ENCODE assay signal across 8 mouse cellular contexts in genomic region chr11:75588285-75588941, GRCm38 (mm10). TPM values are rescaled to one million over a fixed set of nuclear protein-coding genes. Genes with fewer than 3 reads are reported as not detected.
DNase-seq lines count a peak whose midpoint lies in the region; ATAC-seq and TF ChIP-seq lines count a peak whose summit lies in the region.

No protein-coding gene starts in this region.

- peak overlapping the region; percentile 95 for H3K9ac ChIP-seq in heart, embryonic 12.5 days
- H3K9ac ChIP-seq in forebrain, postnatal 0 days, result peak overlapping the region; percentile 93
- H3K9ac ChIP-seq in liver, embryonic 11.5 days (ENCODE audit: low read depth, low read length), result peak overlapping the region; percentile 85

- H3K4me2 ChIP-seq in heart, embryonic 12.5 days, result peak overlapping the region; percentile 86
- peak overlapping the region; percentile 75 for H3K4me2 ChIP-seq in forebrain, postnatal 0 days (ENCODE audit: low read depth)
- peak overlapping the region; percentile 96 for H3K4me2 ChIP-seq in liver, embryonic 11.5 days

- no peaks in the 10 kb centered on the region for H3K9me3 ChIP-seq in heart, embryonic 12.5 days (replicated peaks)
- no peaks in the 10 kb centered on the region for H3K9me3 ChIP-seq in forebrain, postnatal 0 days (ENCODE audit: low read length)
- no peaks in the 10 kb centered on the region for H3K9me3 ChIP-seq in liver, embryonic 11.5 days (ENCODE audit: control insufficient read depth, low read length)

- H3K4me1 ChIP-seq in heart, embryonic 12.5 days (replicated peaks), result peaks cover 23% of the 10 kb centered on the region
- H3K4me1 ChIP-seq in forebrain, postnatal 0 days (ENCODE audit: insufficient read depth), result peaks cover 12% of the 10 kb centered on the region
- H3K4me1 ChIP-seq in liver, embryonic 11.5 days (replicated peaks; ENCODE audit: control insufficient read depth, insufficient read depth, low read length), result peaks cover 13% of the 10 kb centered on the region

- H3K36me3 ChIP-seq in heart, embryonic 12.5 days, result peaks cover 23% of the 10 kb centered on the region
- H3K36me3 ChIP-seq in forebrain, postnatal 0 days (ENCODE audit: insufficient read depth), result peaks cover 7% of the 10 kb centered on the region
- peaks cover 16% of the 10 kb centered on the region for H3K36me3 ChIP-seq in liver, embryonic 11.5 days (ENCODE audit: control insufficient read depth, insufficient read depth, low read length)

- peak overlapping the region; percentile 89 for H3K27ac ChIP-seq in heart, embryonic 12.5 days (ENCODE audit: poor library complexity, severe bottlenecking)
- peak overlapping the region; percentile 89 for H3K27ac ChIP-seq in forebrain, postnatal 0 days (ENCODE audit: low read depth, low read length)
- peak overlapping the region; percentile 78 for H3K27ac ChIP-seq in liver, embryonic 11.5 days (ENCODE audit: low read depth, low read length)

- under 1% methylated on average over 37 of the region's 37 CpGs for WGBS in heart, embryonic 12.5 days
- under 1% methylated on average over 37 of the region's 37 CpGs for WGBS in forebrain, postnatal 0 days
- WGBS in liver, embryonic 11.5 days, result under 1% methylated on average over 37 of the region's 37 CpGs

- H3K27me3 ChIP-seq in heart, embryonic 12.5 days (replicated peaks), result no peaks in the 10 kb centered on the region
- no peaks in the 10 kb centered on the region for H3K27me3 ChIP-seq in forebrain, postnatal 0 days (ENCODE audit: insufficient read depth, low read length)
- no peaks in the 10 kb centered on the region for H3K27me3 ChIP-seq in liver, embryonic 11.5 days (replicated peaks; ENCODE audit: control insufficient read depth, insufficient read depth, low read length)

- no peak for TF ChIP-seq CTCF in forebrain, postnatal 0 days (IDR thresholded peaks at IDR 0.05; ENCODE audit: low read depth)

- ATAC-seq in heart, embryonic 12.5 days (ENCODE audit: insufficient number of reproducible peaks, low FRiP score), result peak; percentile 78
- ATAC-seq in forebrain, postnatal 0 days, result peak; percentile 86
- peak; percentile 70 for ATAC-seq in liver, embryonic 11.5 days (replicated peaks; ENCODE audit: low FRiP score)
- peak; percentile 10; the same call in 1 of the 2 replicates for ATAC-seq in monocyte, adult 5-6 weeks (replicated peaks; ENCODE audit: insufficient number of reproducible peaks, low FRiP score, low TSS enrichment, poor library complexity, severe bottlenecking)

- DNase-seq in heart, adult 9 months (ENCODE audit: low spot score in 2 of 2), result no peak
- DNase-seq in MN1 (ENCODE audit: low spot score), result peak; percentile 32
- no peak for DNase-seq in forebrain, postnatal 0 days
- DNase-seq in liver, embryonic 11.5 days (ENCODE audit: low spot score), result peak; percentile 39
- no peak for DNase-seq in frontal cortex, postnatal 14 days (ENCODE audit: low spot score in 2 of 2)
- DNase-seq in adrenal gland, postnatal 14 days, result no peak

- H3K4me3 ChIP-seq in heart, embryonic 12.5 days, result peak overlapping the region; percentile 94
- H3K4me3 ChIP-seq in forebrain, postnatal 0 days (ENCODE audit: low read depth, low read length), result peak overlapping the region; percentile 88
- H3K4me3 ChIP-seq in liver, embryonic 11.5 days (ENCODE audit: low read depth, low read length), result peak overlapping the region; percentile 90

RNA-seq across cellular contexts. Expression of gene Pitpna, which starts 0.5 kb away (rescaled TPM):
- polyA plus RNA-seq in heart, embryonic 12.5 days (2016; fragmentation: Nextera tagmentation; extraction: Ambion mirVana), result 75.3 and 80.1 TPM in 2 replicates
- 83.0 and 95.7 TPM in 2 replicates for total RNA-seq in forebrain, postnatal 0 days (2014; rRNA removed)
- polyA plus RNA-seq in forebrain, postnatal 0 days (2015; fragmentation: Nextera tagmentation; extraction: Ambion mirVana), result 85.8 and 101 TPM in 2 replicates
- polyA plus RNA-seq in liver, embryonic 11.5 days (2014; fragmentation: Nextera tagmentation; extraction: Ambion mirVana), result 63.2 and 65.1 TPM in 2 replicates
- 113 to 174 TPM (median 147 TPM) in 3 replicates for total RNA-seq in monocyte, adult 5-6 weeks (2017)
- total RNA-seq in adrenal gland, postnatal 14 days (2021), result 150 and 164 TPM in 2 replicates

RNA-seq across cellular contexts. Expression of gene Inpp5k, which starts 42.4 kb away (rescaled TPM):
- 17.3 and 17.5 TPM in 2 replicates for polyA plus RNA-seq in heart, embryonic 12.5 days (2016; fragmentation: Nextera tagmentation; extraction: Ambion mirVana)
- total RNA-seq in forebrain, postnatal 0 days (2014; rRNA removed), result 52.4 and 57.4 TPM in 2 replicates
- polyA plus RNA-seq in forebrain, postnatal 0 days (2015; fragmentation: Nextera tagmentation; extraction: Ambion mirVana), result 50.2 and 50.7 TPM in 2 replicates
- 21.9 and 22.2 TPM in 2 replicates for polyA plus RNA-seq in liver, embryonic 11.5 days (2014; fragmentation: Nextera tagmentation; extraction: Ambion mirVana)
- total RNA-seq in monocyte, adult 5-6 weeks (2017), result 68.4 to 82.5 TPM (median 80.2 TPM) in 3 replicates
- total RNA-seq in adrenal gland, postnatal 14 days (2021), result 32.3 and 41.8 TPM in 2 replicates

RNA-seq across cellular contexts. Expression of gene Slc43a2, which starts 56.9 kb away (rescaled TPM):
- 4.1 and 4.3 TPM in 2 replicates for polyA plus RNA-seq in heart, embryonic 12.5 days (2016; fragmentation: Nextera tagmentation; extraction: Ambion mirVana)
- 16.5 and 24.0 TPM in 2 replicates for total RNA-seq in forebrain, postnatal 0 days (2014; rRNA removed)
- 10.4 and 14.1 TPM in 2 replicates for polyA plus RNA-seq in forebrain, postnatal 0 days (2015; fragmentation: Nextera tagmentation; extraction: Ambion mirVana)
- polyA plus RNA-seq in liver, embryonic 11.5 days (2014; fragmentation: Nextera tagmentation; extraction: Ambion mirVana), result 5.5 and 7.8 TPM in 2 replicates
- total RNA-seq in monocyte, adult 5-6 weeks (2017), result 33.3 to 44.2 TPM (median 36.6 TPM) in 3 replicates
- total RNA-seq in adrenal gland, postnatal 14 days (2021), result 22.4 and 29.2 TPM in 2 replicates

Comparison
In these comparisons a context has a peak if more than half of its experiments do, and no peak if none do; other contexts are left out.
1. ATAC-seq: peak in every context shown above with its lines; median percentile 86 in forebrain, postnatal 0 days; 78 in heart, embryonic 12.5 days; 70 in liver, embryonic 11.5 days; 10 in monocyte, adult 5-6 weeks.
2. DNase-seq: peak in MN1 (single experiment) and liver, embryonic 11.5 days (single experiment); none in heart, adult 9 months (0 of 2), forebrain, postnatal 0 days (single experiment), frontal cortex, postnatal 14 days (0 of 2) and adrenal gland, postnatal 14 days (single experiment).
3. Peak in every context shown above with its lines, with median percentiles within 50 percentile points of each other: H3K27ac ChIP-seq, H3K4me2 ChIP-seq, H3K4me3 ChIP-seq and H3K9ac ChIP-seq.